Mouse (Mus musculus): ENCODE results near the gene Gm45716. TPM values are rescaled to one million over a fixed set of nuclear protein-coding genes. Genes with fewer than 3 reads are reported as not detected.
A peak's percentile ranks its signal among the peaks of the same experiment; 100 is the strongest.
"Not testable (repeated sequence)": the region's sequence is repeated elsewhere in the genome, so short reads cannot be mapped to it uniquely, and the experiment has no call there.

Gene Gm45716
- total RNA-seq, 2 experiments from 2014 or later = 10.0 to 11.7 TPM

DNA sequence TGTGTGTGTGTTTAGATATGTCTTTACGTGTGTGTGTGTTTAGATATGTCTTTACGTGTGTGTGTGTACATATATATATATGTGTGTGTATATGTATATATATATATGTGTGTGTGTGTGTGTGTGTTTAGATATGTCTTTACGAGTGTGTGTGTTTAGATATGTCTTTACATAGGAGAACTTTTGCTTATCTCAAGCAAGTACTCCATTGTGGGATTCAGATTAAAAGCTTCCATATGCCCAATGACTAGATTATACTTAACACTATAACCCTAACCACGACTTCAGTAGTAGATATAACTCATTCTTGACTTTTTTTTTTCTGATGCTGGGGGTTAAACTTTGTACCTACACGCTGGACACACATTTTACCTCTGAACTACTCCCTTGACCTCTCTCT, 92.6 kb downstream of the Gm45716 start:
- no peak for DNase-seq (ENCODE audit: low spot score in 2 of 2)

DNA sequence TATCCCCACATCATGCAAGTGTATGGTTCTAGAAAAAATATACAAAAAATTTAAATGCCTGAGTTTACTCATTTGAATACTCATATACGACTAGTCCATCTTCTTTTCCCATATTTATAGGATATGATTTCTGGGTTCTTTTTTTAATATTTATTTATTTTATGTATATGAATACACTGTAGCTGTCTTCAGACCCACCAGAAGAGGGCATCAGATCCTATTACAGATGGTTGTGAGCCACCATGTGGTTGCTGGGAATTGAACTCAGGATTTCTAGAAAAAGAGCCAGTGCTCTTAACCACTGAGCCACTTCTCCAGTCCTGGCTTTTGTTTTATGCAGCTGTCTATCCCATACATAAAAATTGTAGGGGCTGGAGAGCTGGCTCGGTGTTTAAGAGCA, 94.5 kb downstream of the Gm45716 start:
- not testable (repeated sequence) for DNase-seq (ENCODE audit: low spot score in 2 of 2)

DNA sequence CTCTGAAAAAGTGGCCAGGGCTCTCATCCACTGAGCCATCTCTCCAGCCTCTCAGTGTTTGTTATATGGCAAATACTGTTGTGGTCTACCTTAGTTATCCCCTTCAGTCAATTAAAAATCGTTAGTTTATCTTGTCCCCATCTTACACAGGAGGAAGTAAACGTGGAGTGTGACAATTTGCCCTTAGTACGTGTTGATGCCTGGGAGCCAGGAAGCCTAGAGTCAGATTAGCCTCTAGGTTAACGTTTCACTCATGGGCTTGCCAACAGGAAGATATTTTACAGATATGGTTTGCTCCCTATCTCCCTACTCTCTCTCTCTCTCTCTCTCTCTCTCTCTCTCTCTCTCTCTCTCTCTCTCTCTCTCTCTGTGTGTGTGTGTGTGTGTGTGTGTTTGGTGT, 95.7 kb downstream of the Gm45716 start:
- no peak for DNase-seq (ENCODE audit: low spot score in 2 of 2)

DNA sequence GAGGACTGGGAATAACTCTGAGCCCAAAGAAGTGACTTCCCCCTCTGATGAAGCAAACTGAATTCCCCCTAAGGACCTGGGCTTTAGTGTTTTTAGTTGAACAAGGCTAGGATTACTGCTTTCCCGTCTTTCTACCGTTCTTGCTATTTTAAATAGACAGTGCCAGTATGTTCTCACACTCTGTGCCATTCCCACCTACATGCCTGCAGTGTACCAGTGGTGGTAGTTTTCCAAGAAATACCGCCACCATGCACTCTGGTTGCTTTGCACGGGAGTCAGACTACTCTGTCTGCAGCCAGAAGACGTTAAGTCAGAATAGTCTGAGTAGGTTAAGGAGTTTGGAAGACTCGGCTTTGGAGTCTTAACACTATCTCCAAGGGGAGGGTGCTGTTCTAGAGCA, 96.1 kb downstream of the Gm45716 start:
- no peak for DNase-seq (ENCODE audit: low spot score in 2 of 2)

DNA sequence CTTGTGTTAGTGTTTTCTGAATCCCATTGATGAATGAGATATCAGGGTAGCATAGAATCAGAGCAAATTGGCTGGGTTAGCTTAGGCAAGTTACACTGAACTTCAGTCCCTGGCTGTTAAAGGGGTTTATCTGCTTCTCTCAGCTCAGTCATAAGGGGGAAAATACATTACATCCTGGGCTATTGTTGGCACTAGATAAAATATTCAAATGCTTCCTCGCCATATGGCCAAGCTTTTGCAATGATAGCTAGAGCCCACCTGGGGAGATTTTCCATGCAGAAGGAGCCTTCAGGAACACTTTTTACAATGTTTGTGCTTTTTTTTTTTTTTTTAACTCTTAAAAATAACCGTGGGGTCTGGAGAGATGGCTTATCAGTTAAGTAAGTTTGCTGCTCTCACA, 96.6 kb downstream of the Gm45716 start:
- DNase-seq (ENCODE audit: low spot score in 2 of 2) = no peak

DNA sequence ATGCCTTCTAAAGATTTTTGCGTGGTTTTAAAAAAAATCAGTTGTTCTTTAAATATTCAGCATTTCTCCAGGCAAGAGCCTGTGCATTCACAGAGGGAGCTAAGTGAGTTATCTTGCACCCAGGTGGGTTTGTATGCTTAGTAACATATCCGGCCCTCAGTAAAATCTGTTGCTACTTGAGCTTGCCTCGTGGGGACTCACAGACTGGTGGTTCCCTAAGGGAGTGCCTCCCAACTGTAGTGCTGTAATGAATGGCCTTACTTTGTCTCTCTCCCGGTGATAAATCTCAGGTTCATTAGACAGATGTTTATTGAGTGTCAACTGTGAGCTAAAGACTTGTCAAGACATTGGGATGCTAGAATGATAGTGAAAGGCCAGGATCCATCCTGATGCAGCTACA, 97.1 kb downstream of the Gm45716 start:
- no peak for DNase-seq (ENCODE audit: low spot score in 2 of 2)

DNA sequence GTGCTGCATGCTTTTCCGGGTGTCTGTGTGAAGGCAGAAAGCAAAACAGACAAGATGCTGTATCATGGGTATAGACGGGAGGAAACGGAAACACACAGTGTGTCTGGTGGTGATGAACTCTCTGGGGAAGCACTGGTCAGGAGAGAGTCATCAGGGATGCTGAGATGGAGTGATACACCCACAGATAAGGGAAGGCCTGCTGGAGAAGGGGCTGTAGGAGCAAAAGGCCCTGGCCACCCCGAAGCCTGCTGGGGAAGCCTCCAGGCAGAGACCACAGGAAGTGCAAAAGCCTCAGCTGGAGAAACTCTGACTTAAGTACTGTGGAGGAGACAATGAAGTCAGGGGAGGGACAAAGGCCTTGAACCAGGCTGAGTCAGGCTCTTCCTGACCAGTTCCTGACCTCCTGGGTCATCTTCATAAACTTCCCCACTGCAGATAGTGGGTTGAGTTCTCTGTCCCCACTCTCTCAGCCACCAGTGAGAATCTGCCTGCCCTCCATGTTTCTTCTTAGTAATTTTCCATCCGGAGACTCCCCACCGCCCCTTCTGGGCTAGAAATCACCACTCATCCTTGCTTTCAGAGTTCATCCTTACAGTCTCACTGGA, 99.2 kb downstream of the Gm45716 start:
- no peak for DNase-seq (ENCODE audit: low spot score in 2 of 2)

DNA sequence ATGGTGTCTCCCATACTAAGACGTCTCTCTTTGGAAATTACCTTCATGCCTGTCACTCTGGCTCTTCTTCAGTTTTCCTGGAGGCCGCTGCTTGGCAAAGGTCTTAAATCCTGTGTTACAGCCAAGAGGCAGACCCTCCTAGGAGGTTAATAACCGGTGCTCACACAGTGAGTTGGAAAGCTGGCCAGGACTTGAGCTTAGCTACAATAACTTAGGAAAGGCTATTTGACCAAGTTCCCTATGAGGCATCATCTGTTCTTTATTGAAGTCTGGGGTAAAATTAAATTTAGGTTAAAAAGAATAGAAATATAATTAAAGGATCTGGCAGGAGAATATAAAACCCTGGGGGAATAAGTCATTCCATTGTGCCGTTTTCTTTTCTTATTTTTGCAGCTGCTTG, 103.7 kb downstream of the Gm45716 start:
- peak in 1 of 2 experiments; percentile 13 for DNase-seq (ENCODE audit: low spot score in 2 of 2)

DNA sequence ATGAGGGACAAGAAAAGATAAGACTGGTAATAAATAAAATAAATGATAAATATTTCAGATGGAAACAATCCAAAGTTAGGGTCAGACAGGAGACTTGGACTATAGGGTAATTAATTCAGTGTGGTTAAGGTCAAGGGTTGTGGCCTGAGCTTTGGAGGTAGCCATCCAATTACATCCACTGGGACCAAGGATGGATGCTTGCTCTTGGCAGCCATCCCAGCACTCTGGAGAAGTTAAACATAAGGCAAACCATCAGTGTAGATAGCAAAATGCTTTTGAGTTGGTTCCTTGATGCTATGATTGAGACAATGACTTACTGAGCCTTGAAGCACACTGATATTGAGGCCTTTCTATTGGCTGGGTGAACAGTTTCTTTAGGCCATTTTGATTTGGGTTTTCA, 105.3 kb downstream of the Gm45716 start:
- DNase-seq (ENCODE audit: low spot score in 2 of 2) = peak in 1 of 2 experiments; percentile 27

DNA sequence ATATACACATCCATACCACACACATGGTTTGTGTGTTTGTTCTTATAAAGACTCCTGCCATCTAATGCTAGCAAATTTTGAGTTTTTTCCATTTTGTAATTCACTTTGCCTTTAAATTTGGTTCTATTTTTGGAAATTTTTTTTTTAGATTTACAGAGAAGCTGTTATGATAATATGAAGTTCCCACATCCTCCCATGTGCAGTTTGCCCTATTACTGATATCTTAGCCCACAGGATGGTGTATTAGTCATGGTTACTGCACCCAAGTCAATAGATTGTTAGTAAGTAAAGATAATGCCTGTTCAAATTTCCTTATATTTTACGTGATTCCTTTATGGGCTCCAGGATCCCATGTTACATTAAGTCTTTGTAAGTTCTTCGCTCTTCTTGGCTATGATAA, 107.1 kb downstream of the Gm45716 start:
- no peak for DNase-seq (ENCODE audit: low spot score in 2 of 2)

Other genes with a start within 250 kb of the Gm45716 start
- gene Pctp, start 184.8 kb upstream of the Gm45716 start, total RNA-seq (2021) = 1 to 10 TPM; 2.6 to 3.1 TPM
- gene Tmem100, start 157.3 kb upstream of the Gm45716 start, total RNA-seq (2021) = 10 to 100 TPM; 20.2 to 30.9 TPM
- 10 to 100 TPM; 26.9 to 35.6 TPM for gene Mmd, start 61.8 kb downstream of the Gm45716 start, total RNA-seq (2021)
- gene Hlf, start 203.2 kb downstream of the Gm45716 start, total RNA-seq (2021) = 1 to 10 TPM; 4.7 to 7.2 TPM